Mouse (Mus musculus) left cerebral cortex, adult 2 months (tissue): ENCODE data around the gene Sf3b5. TPM values are rescaled to one million over a fixed set of nuclear protein-coding genes. Genes with fewer than 3 reads are reported as not detected.

Experiments used
- DNase-seq, 2 experiments: peaks; one replicate each; pipeline ENCODE4 v3.0.0; 2021 to 2022; ENCODE audit warnings: low spot score in 2 of 2, mixed read lengths in 1 of 2; ENCODE audit errors: extremely low spot score in 1 of 2
- H3K27ac ChIP-seq: fragments of 200-600 bp; 2 replicates; pipeline ENCODE4 v1.8.1; 2022
- H3K4me3 ChIP-seq: fragments of 200-600 bp; 2 replicates; pipeline ENCODE4 v1.8.1; 2022
- CTCF ChIP-seq: fragments of 200-600 bp; IDR thresholded peaks from 2 replicates; pipeline ENCODE4 v1.8.1; 2022; ENCODE audit warnings: antibody characterized with exemption, mild to moderate bottlenecking, moderate library complexity
- intact Hi-C: fragments of 180-260 bp; cut with DNase I; formaldehyde crosslinking; loops from one replicate; pipeline ENCODE4 v1.15.1; 2025
- total RNA-seq, 2 experiments: library from RNA; stranded (reverse); gene quantifications; 2 replicates each; pipeline ENCODE4 v1.2.3; 2021

The Sf3b5 gene
- total RNA-seq, 2 experiments from 2014 or later = 7.8 to 7.9 TPM

DNA sequence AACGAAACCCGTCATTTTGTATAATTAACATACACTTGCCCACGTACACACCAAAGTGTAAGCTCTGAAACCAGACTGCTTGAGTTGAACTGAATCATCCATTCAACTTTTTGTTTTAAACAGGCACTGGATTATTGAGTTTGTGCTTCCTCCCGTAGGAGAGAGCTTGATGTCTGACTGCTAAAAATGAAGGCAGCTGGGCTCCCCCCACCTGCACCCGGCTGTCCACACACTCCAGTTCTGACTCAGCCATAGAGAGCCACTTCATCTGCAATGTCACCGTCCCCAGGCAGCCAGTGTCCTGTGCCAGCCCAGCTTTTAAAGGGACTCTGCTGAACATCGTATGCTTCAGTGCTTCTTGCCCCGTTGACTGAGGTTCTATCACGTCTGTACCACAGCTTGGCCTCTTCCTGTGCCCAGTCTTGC is 27.3 kb upstream of the Sf3b5 start:
- peak in 1 of 2 experiments; percentile 30 for DNase-seq
- intact Hi-C loops = no loop called here

DNA sequence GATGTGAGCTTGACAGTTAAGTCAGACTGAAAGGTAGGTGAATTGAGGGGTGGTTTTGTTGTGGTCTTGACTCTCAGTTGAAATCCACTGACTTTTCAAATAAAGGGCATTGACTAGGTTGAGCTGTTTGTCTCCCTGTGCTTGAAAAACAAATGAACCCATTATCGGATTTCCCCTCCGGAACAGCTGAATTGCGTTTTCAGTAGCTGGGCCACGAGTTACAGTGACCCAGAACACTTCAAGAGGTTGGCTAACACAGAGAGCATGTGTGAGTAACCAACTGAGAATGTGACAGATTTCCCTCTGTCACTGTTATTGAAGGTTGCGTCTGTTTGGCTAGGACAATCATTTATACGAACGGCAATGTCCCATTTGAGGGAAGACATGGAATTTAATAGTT is 24.1 kb upstream of the Sf3b5 start:
- intact Hi-C loops = no loop called here
- H3K27ac ChIP-seq = no peak overlapping the region
- H3K4me3 ChIP-seq = no peak overlapping the region
- TF ChIP-seq CTCF = no peak
- no peak for DNase-seq

More for the DNA sequence above, 27.3 kb upstream of the Sf3b5 start:
- Histone ChIP-seq H3K4me3 (no peak overlapping the region), H3K27ac (no peak overlapping the region)
- TF ChIP-seq CTCF = no peak

DNA sequence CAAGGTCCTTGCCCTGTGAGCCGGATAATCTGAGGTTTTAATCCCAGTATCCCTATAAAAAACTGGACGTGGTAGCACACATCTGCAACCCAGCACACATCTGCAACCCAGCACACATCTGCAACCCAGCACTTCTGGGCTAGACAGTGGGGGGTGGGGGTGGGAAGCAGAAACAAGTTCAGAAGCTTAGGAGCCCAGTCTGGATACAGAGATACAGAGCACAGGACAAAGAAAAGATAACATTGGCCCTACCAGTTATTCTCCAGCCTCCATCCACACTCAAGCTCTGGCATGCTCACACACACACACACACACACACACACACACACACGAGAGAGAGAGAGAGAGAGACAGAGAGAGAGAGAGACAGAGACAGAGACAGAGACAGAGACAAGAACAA is 21.6 kb upstream of the Sf3b5 start:
- no peak overlapping the region for H3K4me3 ChIP-seq
- H3K27ac ChIP-seq = no peak overlapping the region
- no peak for TF ChIP-seq CTCF
- intact Hi-C loops = no loop called here
- no peak for DNase-seq

DNA sequence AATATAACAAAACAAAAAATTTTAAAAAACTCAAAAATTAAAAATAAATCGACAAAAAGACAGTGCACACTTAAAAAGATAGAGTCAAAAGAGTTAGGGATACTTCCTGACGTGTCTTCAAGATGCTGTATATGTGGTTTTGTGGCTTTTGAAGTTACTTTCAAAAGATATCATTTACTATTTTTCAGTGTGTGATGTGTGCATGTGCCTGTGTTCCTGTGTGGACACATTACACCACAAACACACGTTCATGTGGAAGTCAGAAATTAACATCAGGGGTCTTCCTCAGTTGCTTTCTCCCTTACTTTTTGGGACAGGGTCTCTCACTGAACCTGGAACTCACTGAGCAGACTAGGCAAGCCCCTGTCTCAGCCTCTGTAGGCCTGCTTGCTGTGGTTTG is 20.1 kb upstream of the Sf3b5 start:
- DNase-seq = no peak
- Histone ChIP-seq H3K4me3 (no peak overlapping the region), H3K27ac (no peak overlapping the region)
- TF ChIP-seq CTCF = no peak
- intact Hi-C loops = no loop called here

DNA sequence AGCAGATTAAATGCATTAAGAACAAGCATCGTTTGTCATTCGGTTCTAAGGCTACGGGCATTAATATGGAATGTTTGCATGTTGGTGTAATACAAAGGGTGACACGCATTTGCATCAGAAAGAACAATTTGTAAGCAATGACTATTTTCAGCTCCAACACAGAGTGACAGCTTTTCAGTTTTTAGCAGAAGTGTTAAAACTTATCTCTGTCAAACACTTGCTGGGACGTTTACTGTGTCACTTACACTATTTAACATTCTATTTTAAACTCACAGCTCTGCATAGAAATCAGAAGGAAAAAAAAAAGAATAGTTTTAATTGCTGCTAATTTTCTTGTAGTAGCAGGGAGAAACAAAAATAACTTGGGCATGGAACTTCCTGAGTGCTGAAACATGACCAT is 18.7 kb upstream of the Sf3b5 start:
- intact Hi-C loops = no loop called here
- no peak for TF ChIP-seq CTCF
- no peak overlapping the region for H3K4me3 ChIP-seq
- no peak for DNase-seq
- H3K27ac ChIP-seq = no peak overlapping the region

DNA sequence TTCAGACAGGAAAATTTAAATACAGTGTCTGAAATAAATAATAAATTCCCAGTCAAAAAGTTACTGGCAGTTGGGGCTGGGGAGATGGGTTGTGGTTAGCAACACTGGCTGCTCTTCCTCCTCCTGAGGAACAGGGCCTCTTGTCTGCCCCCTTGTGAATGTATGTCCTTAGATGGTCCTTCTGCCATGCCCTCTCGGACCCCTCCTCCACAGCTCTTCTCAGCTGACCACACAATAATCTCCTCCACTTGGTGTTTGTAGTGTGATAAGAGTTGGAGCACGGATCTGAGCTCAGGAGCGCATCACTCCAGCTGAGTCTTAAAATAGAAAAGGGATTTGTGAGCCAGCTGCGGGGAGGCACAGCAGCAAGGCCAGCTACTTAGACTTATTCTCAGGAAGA is 18.2 kb upstream of the Sf3b5 start:
- intact Hi-C loops = no loop called here
- H3K4me3 ChIP-seq = no peak overlapping the region
- TF ChIP-seq CTCF = no peak
- no peak overlapping the region for H3K27ac ChIP-seq
- no peak for DNase-seq

DNA sequence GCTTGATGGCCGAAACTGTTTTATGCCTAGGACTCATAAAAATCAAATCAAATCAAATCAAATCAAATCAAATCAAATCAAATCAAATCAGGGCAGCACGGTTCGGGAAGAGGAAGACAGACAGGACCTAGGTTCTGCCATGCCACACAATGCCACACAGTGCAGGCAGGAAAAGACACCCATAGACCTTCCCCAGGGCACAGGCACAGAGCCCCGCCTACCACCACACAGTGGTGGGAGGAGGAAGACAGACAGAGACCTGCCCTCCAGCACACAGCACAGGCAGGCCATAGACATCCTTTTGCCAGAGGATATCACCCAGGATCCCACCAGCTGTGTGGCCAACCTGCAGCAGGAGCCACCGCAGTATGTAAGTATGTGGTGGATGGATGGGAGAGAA is 13.2 kb upstream of the Sf3b5 start:
- H3K27ac ChIP-seq = no peak overlapping the region
- no peak overlapping the region for H3K4me3 ChIP-seq
- intact Hi-C loops = loop anchor here (10.0 kb wide), 1 partner anchor 1547 kb away; no protein-coding TSS in a partner anchor
- DNase-seq = no peak
- TF ChIP-seq CTCF = no peak

DNA sequence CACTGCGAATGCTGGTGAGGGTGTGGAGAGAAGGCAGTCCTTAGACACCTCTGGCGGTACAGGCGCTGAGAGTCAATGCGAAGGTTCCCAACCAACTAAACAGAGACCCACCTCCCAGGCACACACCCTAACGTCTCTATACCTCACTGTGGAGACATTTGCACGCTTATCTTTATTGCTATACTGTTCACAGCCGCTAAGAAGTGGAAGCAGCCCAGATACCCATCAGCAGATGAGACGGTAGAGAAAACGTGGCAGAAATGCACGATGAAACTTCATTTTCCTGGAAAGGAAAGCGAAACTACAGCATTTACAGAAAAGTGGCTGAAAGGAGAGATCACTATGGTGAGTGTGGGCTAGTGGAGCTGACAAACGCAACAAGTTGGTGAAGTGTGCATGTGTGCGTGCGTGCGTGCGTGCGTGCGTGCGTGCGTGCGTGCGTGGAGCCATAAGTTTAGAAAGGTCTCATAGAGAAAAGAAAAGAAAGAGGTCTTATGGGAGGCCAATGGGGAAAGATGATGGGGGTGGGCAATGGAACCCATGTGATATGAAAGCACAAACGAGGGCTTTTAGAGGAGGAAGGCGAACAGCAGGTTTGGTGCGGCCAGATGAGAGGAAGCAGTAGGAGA is 11.6 kb upstream of the Sf3b5 start:
- Histone ChIP-seq H3K4me3 (no peak overlapping the region), H3K27ac (no peak overlapping the region)
- no peak for DNase-seq
- intact Hi-C loops = loop anchor here (10.0 kb wide), 1 partner anchor 1549 kb away; no protein-coding TSS in a partner anchor
- TF ChIP-seq CTCF = no peak

DNA sequence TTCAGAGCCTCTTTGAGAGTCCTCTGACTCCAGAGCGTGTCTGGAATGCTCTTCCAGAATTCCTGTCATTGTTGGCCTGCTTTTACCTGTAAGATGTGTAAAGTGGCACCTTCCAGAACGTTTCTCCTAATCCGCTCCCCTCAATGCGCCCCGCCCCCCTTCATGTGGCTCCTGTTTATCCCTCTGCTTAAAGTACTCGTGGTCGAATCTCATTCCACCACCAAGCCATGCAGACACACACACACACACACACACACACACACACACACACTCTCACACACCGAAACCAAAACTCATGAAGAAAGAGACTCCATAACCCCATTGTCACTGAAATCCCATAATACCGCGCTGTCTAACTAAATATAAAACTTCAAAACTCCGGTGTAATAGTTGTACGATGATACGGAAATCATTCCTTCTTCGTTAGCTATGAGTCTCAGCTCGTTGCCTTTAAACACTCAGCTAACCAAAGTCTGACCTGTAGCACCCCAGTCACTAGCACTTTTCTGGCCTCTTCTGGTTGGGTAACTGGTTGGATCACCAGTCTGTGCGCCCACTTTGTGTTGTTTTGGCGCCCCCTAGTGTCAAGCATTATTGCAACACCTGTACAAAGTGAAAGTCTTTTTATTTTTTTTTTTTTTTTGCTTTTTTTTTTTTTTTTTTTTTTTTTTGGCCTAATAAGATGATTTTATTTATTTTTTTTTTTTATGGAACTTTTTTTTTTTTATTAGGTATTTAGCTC is 8.2 kb upstream of the Sf3b5 start:
- peak; percentile 72 to 80 for DNase-seq
- Histone ChIP-seq H3K27ac (no peak overlapping the region), H3K4me3 (no peak overlapping the region)
- intact Hi-C loops = loop anchor here (5.0 to 10.0 kb wide), 2 partner anchors 305 to 1552 kb away; no protein-coding TSS in a partner anchor
- TF ChIP-seq CTCF = peak; percentile 69

DNA sequence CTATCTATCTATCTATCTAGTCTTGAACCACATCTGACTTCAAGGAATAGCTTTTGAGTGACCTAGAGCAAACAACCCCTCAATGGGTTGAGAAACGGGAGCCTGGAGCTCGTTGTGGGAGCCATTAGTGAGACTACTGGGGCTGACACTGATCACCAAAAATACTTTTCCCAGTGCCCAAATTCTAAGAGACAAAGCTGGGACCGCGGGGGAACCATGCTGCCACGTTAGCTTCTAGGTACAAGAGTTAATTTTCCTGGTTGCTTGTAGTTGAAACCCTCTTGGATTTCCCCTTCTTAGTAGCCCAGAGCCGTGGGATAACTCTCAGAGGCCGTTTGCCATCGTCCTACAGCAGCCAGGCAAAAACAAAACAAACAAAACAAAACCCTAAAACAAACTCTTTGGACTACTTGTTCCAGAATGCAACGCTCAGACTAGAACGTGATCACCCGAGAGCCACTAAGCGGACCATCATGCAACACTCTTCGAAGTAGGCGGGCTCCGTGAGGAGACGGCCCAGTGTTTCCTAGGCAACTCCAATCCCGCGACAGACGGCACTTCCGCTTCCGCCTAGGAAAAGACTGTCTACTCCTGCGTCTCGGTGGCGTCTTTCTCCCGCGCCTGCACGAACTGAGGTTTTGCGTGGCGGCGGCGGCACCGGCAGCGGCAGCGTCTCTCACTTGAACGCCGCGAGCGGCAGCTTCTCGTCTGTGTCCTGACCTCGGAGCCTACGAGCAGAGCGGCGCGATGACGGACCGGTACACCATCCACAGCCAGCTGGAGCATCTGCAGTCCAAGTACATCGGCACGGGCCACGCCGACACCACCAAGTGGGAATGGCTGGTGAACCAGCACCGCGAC is 3.0 kb downstream of the Sf3b5 start:
- no peak for TF ChIP-seq CTCF
- intact Hi-C loops = loop anchor here (5.0 kb wide), 1 partner anchor 86 kb away; no protein-coding TSS in a partner anchor

DNA sequence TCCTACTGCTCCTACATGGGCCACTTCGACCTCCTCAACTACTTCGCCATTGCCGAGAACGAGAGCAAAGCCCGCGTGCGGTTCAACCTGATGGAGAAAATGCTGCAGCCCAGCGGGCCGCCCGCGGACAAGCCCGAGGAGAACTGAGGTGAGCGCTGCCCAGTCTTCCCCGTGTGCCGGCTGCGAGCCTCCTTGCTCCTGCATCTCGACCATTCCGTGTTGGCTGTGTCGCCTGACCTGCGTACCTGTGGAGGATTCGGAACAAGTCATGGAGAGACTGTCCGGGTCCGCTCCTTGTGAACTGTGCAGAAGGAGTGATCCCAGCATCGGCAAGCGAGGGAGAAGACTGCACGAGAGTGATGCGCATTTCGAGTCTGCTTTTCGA is 3.6 kb downstream of the Sf3b5 start:
- Histone ChIP-seq H3K27ac (peak overlapping the region; percentile 80), H3K4me3 (peak overlapping the region; percentile 72)
- no peak for DNase-seq
- TF ChIP-seq CTCF = no peak
- intact Hi-C loops = loop anchor here (5.0 kb wide), 1 partner anchor 86 kb away; no protein-coding TSS in a partner anchor

More for the DNA sequence above, 3.0 kb downstream of the Sf3b5 start:
- peak; percentile 94 to 95 for DNase-seq
- H3K27ac ChIP-seq = peak overlapping the region; percentile 80
- H3K4me3 ChIP-seq = peak overlapping the region; percentile 72
